ENCODE assay signal across 12 mouse cellular contexts in genomic region chr7:64510526-64511210, GRCm38 (mm10). TPM values are rescaled to one million over a fixed set of nuclear protein-coding genes. Genes with fewer than 3 reads are reported as not detected.
A peak's percentile ranks its signal among the peaks of the same experiment; 100 is the strongest.
DNase-seq lines count a peak whose midpoint lies in the region; ATAC-seq lines count a peak whose summit lies in the region.
"Had no signal": no experiment of that assay in that cellular context is flagged by ENCODE, and none has a peak within 500 bp of the region (broad histone marks: within the 10 kb centered on the region; RNA-seq: fewer than 3 reads in every experiment).

No protein-coding gene starts in this region.

- peak overlapping the region; percentile 16; the same call in 1 of the 2 replicates for H3K9ac ChIP-seq in forebrain, embryonic 13.5 days
- H3K9ac ChIP-seq in forebrain, embryonic 12.5 days: no peak overlapping the region
- H3K9ac ChIP-seq in midbrain, embryonic 14.5 days (replicated peaks; ENCODE audit: low read length): no peak overlapping the region
- H3K9ac ChIP-seq: forebrain, postnatal 0 days; lung, embryonic 15.5 days had no signal

- intact Hi-C loops in left cerebral cortex, postnatal 4 days (cut with DNase I): no loop called here

- no peaks in the 10 kb centered on the region for H3K27me3 ChIP-seq in forebrain, embryonic 13.5 days
- H3K27me3 ChIP-seq in forebrain, embryonic 12.5 days: no peaks in the 10 kb centered on the region
- no peaks in the 10 kb centered on the region for H3K27me3 ChIP-seq in midbrain, embryonic 14.5 days (ENCODE audit: control insufficient read depth, insufficient read depth, low read length)
- H3K27me3 ChIP-seq in midbrain, embryonic 10.5 days (ENCODE audit: low read depth, poor library complexity, severe bottlenecking): no peaks in the 10 kb centered on the region
- H3K27me3 ChIP-seq: lung, embryonic 15.5 days had no signal

- 82% methylated on average over 8 of the region's 8 CpGs for WGBS in forebrain, embryonic 13.5 days
- 88% methylated on average over 8 of the region's 8 CpGs for WGBS in forebrain, embryonic 12.5 days
- WGBS in midbrain, embryonic 14.5 days: 89% methylated on average over 8 of the region's 8 CpGs
- WGBS in midbrain, embryonic 10.5 days: 85% methylated on average over 8 of the region's 8 CpGs

- H3K4me2 ChIP-seq in forebrain, embryonic 13.5 days: no peak overlapping the region
- H3K4me2 ChIP-seq in forebrain, embryonic 12.5 days: no peak overlapping the region
- no peak overlapping the region for H3K4me2 ChIP-seq in midbrain, embryonic 14.5 days (ENCODE audit: low read length)
- H3K4me2 ChIP-seq: lung, embryonic 15.5 days; midbrain, embryonic 11.5 days had no signal

- peaks cover 46% of the 10 kb centered on the region for H3K4me1 ChIP-seq in forebrain, embryonic 13.5 days
- H3K4me1 ChIP-seq in forebrain, embryonic 12.5 days: peaks cover 36% of the 10 kb centered on the region
- peaks cover 36% of the 10 kb centered on the region for H3K4me1 ChIP-seq in midbrain, embryonic 14.5 days (ENCODE audit: control insufficient read depth, insufficient read depth, low read length)
- H3K4me1 ChIP-seq in midbrain, embryonic 10.5 days: peaks cover 7% of the 10 kb centered on the region; the same call in 1 of the 2 replicates
- H3K4me1 ChIP-seq: lung, embryonic 15.5 days had no signal

- no peak overlapping the region for H3K27ac ChIP-seq in forebrain, embryonic 13.5 days
- no peak overlapping the region for H3K27ac ChIP-seq in forebrain, embryonic 12.5 days
- 0 out of 2 replicates have a peak overlapping the region, but pooled peaks have one; percentile 26 for H3K27ac ChIP-seq in midbrain, embryonic 14.5 days (replicated peaks; ENCODE audit: low read depth, low read length)
- no peak overlapping the region; the same call in 1 of the 2 replicates for H3K27ac ChIP-seq in midbrain, embryonic 10.5 days (replicated peaks)
- H3K27ac ChIP-seq: kidney, postnatal 0 days; lung, embryonic 15.5 days had no signal

- ATAC-seq in forebrain, embryonic 13.5 days: no peak
- ATAC-seq in forebrain, embryonic 12.5 days (ENCODE audit: low FRiP score): no peak
- no peak for ATAC-seq in midbrain, embryonic 14.5 days (ENCODE audit: low FRiP score, low TSS enrichment)
- ATAC-seq: forebrain, postnatal 0 days had no signal

- no peak overlapping the region for H3K4me3 ChIP-seq in forebrain, embryonic 13.5 days
- no peak overlapping the region for H3K4me3 ChIP-seq in forebrain, embryonic 12.5 days (replicated peaks)
- no peak overlapping the region for H3K4me3 ChIP-seq in midbrain, embryonic 14.5 days (replicated peaks; ENCODE audit: low read depth, low read length)
- H3K4me3 ChIP-seq in midbrain, embryonic 10.5 days: no peak overlapping the region
- H3K4me3 ChIP-seq: lung, embryonic 15.5 days had no signal

- DNase-seq in midbrain, embryonic 14.5 days: no peak
- no peak for DNase-seq in midbrain, embryonic 10.5 days (ENCODE audit: low spot score)
- DNase-seq in cerebellum, postnatal 14 days: peak; percentile 90 to 93
- peak; percentile 81 for DNase-seq in left cerebral cortex, postnatal 4 days
- no peak for DNase-seq in natural killer cell, adult 2 months (ENCODE audit: low spot score in 2 of 2)
- DNase-seq in gastrocnemius, postnatal 10 days: no peak
- DNase-seq: forebrain, postnatal 0 days had no signal

- H3K36me3 ChIP-seq in forebrain, embryonic 13.5 days (ENCODE audit: poor library complexity, severe bottlenecking): peaks cover 7% of the 10 kb centered on the region; the same call in 1 of the 2 replicates
- 0 out of 2 replicates have a peak, but pooled peaks cover 3% of the 10 kb centered on the region for H3K36me3 ChIP-seq in forebrain, embryonic 12.5 days (replicated peaks)
- no peaks in the 10 kb centered on the region for H3K36me3 ChIP-seq in midbrain, embryonic 14.5 days (ENCODE audit: control insufficient read depth, insufficient read depth, low read length)
- H3K36me3 ChIP-seq in midbrain, embryonic 10.5 days: no peaks in the 10 kb centered on the region
- H3K36me3 ChIP-seq: lung, embryonic 15.5 days had no signal

- no peaks in the 10 kb centered on the region for H3K9me3 ChIP-seq in forebrain, embryonic 13.5 days (replicated peaks)
- no peaks in the 10 kb centered on the region for H3K9me3 ChIP-seq in forebrain, embryonic 12.5 days
- H3K9me3 ChIP-seq in midbrain, embryonic 14.5 days (ENCODE audit: control insufficient read depth, low read length): no peaks in the 10 kb centered on the region
- H3K9me3 ChIP-seq in midbrain, embryonic 10.5 days (replicated peaks): no peaks in the 10 kb centered on the region
- H3K9me3 ChIP-seq: lung, embryonic 15.5 days had no signal

RNA-seq across cellular contexts. Expression of gene Apba2, which starts 9.2 kb away (rescaled TPM):
- polyA plus RNA-seq in forebrain, embryonic 13.5 days (2015; fragmentation: Nextera tagmentation; extraction: Ambion mirVana): 115 and 132 TPM in 2 replicates
- 101 and 106 TPM in 2 replicates for polyA plus RNA-seq in forebrain, embryonic 12.5 days (2016; fragmentation: Nextera tagmentation; extraction: Ambion mirVana)
- polyA plus RNA-seq in midbrain, embryonic 14.5 days (2014; fragmentation: Nextera tagmentation; extraction: Ambion mirVana): 181 and 184 TPM in 2 replicates
- 50.1 and 68.0 TPM in 2 replicates for polyA plus RNA-seq in midbrain, embryonic 10.5 days (2016; fragmentation: Nextera tagmentation; extraction: Ambion mirVana)
- 100 to 1,000 TPM; 204 to 211 TPM for total RNA-seq in left cerebral cortex, postnatal 4 days (2021)
- total RNA-seq in gastrocnemius, postnatal 10 days (2021): 1 to 10 TPM in 1 of 2 experiments, under 1 TPM in 1; 0.49 to 1.1 TPM

Comparison
In these comparisons a context has a peak if more than half of its experiments do, and no peak if none do; other contexts are left out.
1. DNase-seq: peak in cerebellum, postnatal 14 days (2 of 2) and left cerebral cortex, postnatal 4 days (single experiment); none in midbrain, embryonic 14.5 days (single experiment), midbrain, embryonic 10.5 days (single experiment), natural killer cell, adult 2 months (0 of 2) and gastrocnemius, postnatal 10 days (single experiment).